Mouse (Mus musculus) hindbrain, embryonic 15.5 days (tissue): ENCODE data around the gene Ankle2. TPM values are rescaled to one million over a fixed set of nuclear protein-coding genes. Genes with fewer than 3 reads are reported as not detected.
A peak's percentile ranks its signal among the peaks of the same experiment; 100 is the strongest.

Source experiments
- ATAC-seq: fragments of 200-750 bp; cut with Nextera tagmentation; 2 replicates; pipeline ENCODE4 v1.8.0; 2017; ENCODE audit warnings: low read depth, moderate number of reproducible peaks, moderate TSS enrichment; ENCODE audit not compliant: low FRiP score
- H3K27ac ChIP-seq: fragments of 300-500 bp; sonication (generic); replicated peaks from 2 replicates; pipeline ENCODE4 v1.5.1; 2015; ENCODE audit warnings: mild to moderate bottlenecking, inconsistent platforms
- H3K27me3 ChIP-seq: fragments of 300-500 bp; sonication (generic); 2 replicates; pipeline ENCODE4 v1.6.1; 2015; ENCODE audit warnings: control low read depth, inconsistent platforms
- H3K36me3 ChIP-seq: fragments of 300-500 bp; sonication (generic); 2 replicates; pipeline ENCODE4 v1.6.1; 2015; ENCODE audit warnings: control low read depth, inconsistent platforms
- H3K4me1 ChIP-seq: fragments of 300-500 bp; sonication (generic); replicated peaks from 2 replicates; pipeline ENCODE4 v1.6.1; 2015; ENCODE audit warnings: control low read depth, inconsistent platforms
- H3K4me2 ChIP-seq: fragments of 300-500 bp; sonication (generic); 2 replicates; pipeline ENCODE4 v1.6.1; 2015; ENCODE audit warnings: moderate library complexity, mild to moderate bottlenecking, inconsistent platforms
- H3K4me3 ChIP-seq: fragments of 300-500 bp; sonication (generic); 2 replicates; pipeline ENCODE4 v1.5.1; 2015; ENCODE audit warnings: mild to moderate bottlenecking, inconsistent platforms
- H3K9ac ChIP-seq: fragments of 300-500 bp; sonication (generic); 2 replicates; pipeline ENCODE4 v1.6.1; 2015; ENCODE audit warnings: inconsistent platforms
- H3K9me3 ChIP-seq: fragments of 300-500 bp; sonication (generic); 2 replicates; pipeline ENCODE4 v1.6.1; 2016; ENCODE audit warnings: control low read depth, inconsistent platforms
- WGBS: fragments of 180-500 bp; shearing (Covaris S2); methylation state at CpG from one replicate; pipeline ENCODE4 v1.1.7; 2015; 5-methylcytosine and 5-hydroxymethylcytosine counted together
- polyA plus RNA-seq: library from polyadenylated mRNA; unstranded; fragments of >200 nt; fragmentation: Nextera tagmentation; extraction: Ambion mirVana; gene quantifications from 2 replicates; pipeline ENCODE4 v1.2.1, GENCODE M21; 2015

Gene Ankle2
- polyA plus RNA-seq = 20.5 and 24.1 TPM in 2 replicates

- H3K4me1 ChIP-seq = peaks cover 25% of the 10 kb centered on the region
- H3K9ac ChIP-seq = peak within 1 kb of the TSS; percentile 86
- H3K36me3 ChIP-seq = peaks cover 23% of the 10 kb centered on the region
- under 1% methylated on average over 78 of the region's 81 CpGs for WGBS
- H3K4me2 ChIP-seq = peak within 1 kb of the TSS; percentile 74
- no peaks in the 10 kb centered on the region for H3K9me3 ChIP-seq
- no peaks in the 10 kb centered on the region for H3K27me3 ChIP-seq
- peak within 1 kb of the TSS; percentile 90 for H3K27ac ChIP-seq
- ATAC-seq = peak; percentile 95
- H3K4me3 ChIP-seq = peak within 1 kb of the TSS; percentile 77
These were observed at the start of gene Ankle2 for GRCm38 (mm10) chr5:110230780-110231461. Ankle2 (plus strand) TSS chr5:110231004.

GRCm38 (mm10) chr5:110181716-110182115 is 49.1 kb upstream of the Ankle2 start:
- Histone ChIP-seq H3K4me2 (no peak overlapping the region), H3K4me1 (peaks cover 15% of the 10 kb centered on the region), H3K27ac (no peak overlapping the region), H3K9me3 (no peaks in the 10 kb centered on the region), H3K36me3 (peaks cover 41% of the 10 kb centered on the region), H3K27me3 (no peaks in the 10 kb centered on the region), H3K4me3 (no peak overlapping the region), H3K9ac (no peak overlapping the region)
- 95% methylated on average over 5 of the region's 5 CpGs for WGBS
- ATAC-seq = no peak

- Histone ChIP-seq H3K36me3 (peaks cover 84% of the 10 kb centered on the region), H3K4me2 (no peak overlapping the region), H3K27me3 (no peaks in the 10 kb centered on the region), H3K9me3 (no peaks in the 10 kb centered on the region), H3K27ac (no peak overlapping the region), H3K4me3 (no peak overlapping the region), H3K9ac (no peak overlapping the region), H3K4me1 (no peaks in the 10 kb centered on the region)
- WGBS = 88% methylated on average over 10 of the region's 10 CpGs
- no peak for ATAC-seq
These were observed 27.5 kb upstream of the Ankle2 start for GRCm38 (mm10) chr5:110203164-110203895.

GRCm38 (mm10) chr5:110204777-110205176 is 26.0 kb upstream of the Ankle2 start:
- 84% methylated on average over 6 of the region's 6 CpGs for WGBS

GRCm38 (mm10) chr5:110211312-110211711 is 19.5 kb upstream of the Ankle2 start:
- Histone ChIP-seq H3K9me3 (no peaks in the 10 kb centered on the region), H3K4me1 (no peaks in the 10 kb centered on the region), H3K9ac (no peak overlapping the region), H3K36me3 (peaks cover 84% of the 10 kb centered on the region), H3K27me3 (no peaks in the 10 kb centered on the region), H3K4me3 (no peak overlapping the region), H3K27ac (no peak overlapping the region), H3K4me2 (no peak overlapping the region)
- WGBS = 97% methylated on average over 2 of the region's 2 CpGs
- no peak for ATAC-seq

More at GRCm38 (mm10) chr5:110204777-110205176, 26.0 kb upstream of the Ankle2 start:
- Histone ChIP-seq H3K4me2 (no peak overlapping the region), H3K27ac (no peak overlapping the region), H3K4me3 (no peak overlapping the region), H3K4me1 (no peaks in the 10 kb centered on the region), H3K9ac (no peak overlapping the region), H3K27me3 (no peaks in the 10 kb centered on the region), H3K9me3 (no peaks in the 10 kb centered on the region), H3K36me3 (peaks cover 94% of the 10 kb centered on the region)
- ATAC-seq = no peak

- Histone ChIP-seq H3K27ac (no peak overlapping the region), H3K36me3 (peaks cover 81% of the 10 kb centered on the region), H3K27me3 (no peaks in the 10 kb centered on the region), H3K4me2 (no peak overlapping the region), H3K9me3 (no peaks in the 10 kb centered on the region), H3K4me3 (no peak overlapping the region), H3K9ac (no peak overlapping the region), H3K4me1 (no peaks in the 10 kb centered on the region)
- no peak for ATAC-seq
- WGBS = 99% methylated on average over 3 of the region's 3 CpGs
These were observed 14.0 kb upstream of the Ankle2 start for GRCm38 (mm10) chr5:110216780-110217179.

- H3K9ac ChIP-seq = no peak overlapping the region
- no peak for ATAC-seq
- no peak overlapping the region for H3K4me2 ChIP-seq
- no peaks in the 10 kb centered on the region for H3K9me3 ChIP-seq
- H3K36me3 ChIP-seq = peaks cover 80% of the 10 kb centered on the region
- 93% methylated on average over 4 of the region's 4 CpGs for WGBS
- H3K27me3 ChIP-seq = no peaks in the 10 kb centered on the region
- no peak overlapping the region for H3K27ac ChIP-seq
- H3K4me3 ChIP-seq = no peak overlapping the region
- H3K4me1 ChIP-seq = no peaks in the 10 kb centered on the region
These were observed 10.5 kb upstream of the Ankle2 start for GRCm38 (mm10) chr5:110220331-110220730.

GRCm38 (mm10) chr5:110222757-110223156 is 8.0 kb upstream of the Ankle2 start:
- peaks cover 81% of the 10 kb centered on the region for H3K36me3 ChIP-seq
- no peaks in the 10 kb centered on the region for H3K9me3 ChIP-seq
- no peak overlapping the region for H3K4me3 ChIP-seq
- no peaks in the 10 kb centered on the region for H3K4me1 ChIP-seq
- H3K4me2 ChIP-seq = no peak overlapping the region
- no peak overlapping the region for H3K27ac ChIP-seq
- H3K27me3 ChIP-seq = no peaks in the 10 kb centered on the region
- no peak overlapping the region for H3K9ac ChIP-seq
- ATAC-seq = no peak
- WGBS = 83% methylated on average over 6 of the region's 6 CpGs

- ATAC-seq = no peak
- WGBS = 92% methylated on average over 3 of the region's 3 CpGs
- Histone ChIP-seq H3K9ac (no peak overlapping the region), H3K27me3 (no peaks in the 10 kb centered on the region), H3K9me3 (no peaks in the 10 kb centered on the region), H3K36me3 (peaks cover 62% of the 10 kb centered on the region), H3K4me2 (no peak overlapping the region), H3K4me1 (peaks cover 4% of the 10 kb centered on the region), H3K27ac (no peak overlapping the region), H3K4me3 (no peak overlapping the region)
These were observed 5.7 kb upstream of the Ankle2 start for GRCm38 (mm10) chr5:110225056-110225455.

- ATAC-seq = no peak
- Histone ChIP-seq H3K9ac (no peak overlapping the region), H3K27me3 (no peaks in the 10 kb centered on the region), H3K36me3 (peaks cover 38% of the 10 kb centered on the region), H3K4me3 (no peak overlapping the region), H3K27ac (no peak overlapping the region), H3K9me3 (no peaks in the 10 kb centered on the region), H3K4me1 (peaks cover 17% of the 10 kb centered on the region), H3K4me2 (no peak overlapping the region)
- WGBS = 38% methylated on average over 1 of the region's 1 CpGs
These were observed 3.4 kb upstream of the Ankle2 start for GRCm38 (mm10) chr5:110227336-110227883.

GRCm38 (mm10) chr5:110230401-110230779 is 414 bp upstream of the Ankle2 start:
- peak overlapping the region; percentile 90 for H3K27ac ChIP-seq
- no peaks in the 10 kb centered on the region for H3K27me3 ChIP-seq
- peak; percentile 3; the same call in 1 of the 2 replicates for ATAC-seq
- H3K4me1 ChIP-seq = peaks cover 25% of the 10 kb centered on the region
- H3K9ac ChIP-seq = peak overlapping the region; percentile 86
- no peaks in the 10 kb centered on the region for H3K9me3 ChIP-seq
- H3K36me3 ChIP-seq = peaks cover 23% of the 10 kb centered on the region
- H3K4me2 ChIP-seq = peak overlapping the region; percentile 74
- H3K4me3 ChIP-seq = peak overlapping the region; percentile 77
- 6% methylated on average over 8 of the region's 8 CpGs for WGBS

GRCm38 (mm10) chr5:110231638-110232037 is 834 bp downstream of the Ankle2 start:
- peaks cover 25% of the 10 kb centered on the region for H3K4me1 ChIP-seq
- H3K9me3 ChIP-seq = no peaks in the 10 kb centered on the region
- ATAC-seq = no peak
- peaks cover 30% of the 10 kb centered on the region for H3K36me3 ChIP-seq
- H3K9ac ChIP-seq = peak overlapping the region; percentile 86
- H3K4me3 ChIP-seq = peak overlapping the region; percentile 77
- no peak overlapping the region for H3K27ac ChIP-seq
- H3K4me2 ChIP-seq = peak overlapping the region; percentile 74
- WGBS = 40% methylated on average over 13 of the region's 13 CpGs
- H3K27me3 ChIP-seq = no peaks in the 10 kb centered on the region
